Comparison of ENCODE assay signal across 8 mouse cellular contexts in the genomic region with DNA sequence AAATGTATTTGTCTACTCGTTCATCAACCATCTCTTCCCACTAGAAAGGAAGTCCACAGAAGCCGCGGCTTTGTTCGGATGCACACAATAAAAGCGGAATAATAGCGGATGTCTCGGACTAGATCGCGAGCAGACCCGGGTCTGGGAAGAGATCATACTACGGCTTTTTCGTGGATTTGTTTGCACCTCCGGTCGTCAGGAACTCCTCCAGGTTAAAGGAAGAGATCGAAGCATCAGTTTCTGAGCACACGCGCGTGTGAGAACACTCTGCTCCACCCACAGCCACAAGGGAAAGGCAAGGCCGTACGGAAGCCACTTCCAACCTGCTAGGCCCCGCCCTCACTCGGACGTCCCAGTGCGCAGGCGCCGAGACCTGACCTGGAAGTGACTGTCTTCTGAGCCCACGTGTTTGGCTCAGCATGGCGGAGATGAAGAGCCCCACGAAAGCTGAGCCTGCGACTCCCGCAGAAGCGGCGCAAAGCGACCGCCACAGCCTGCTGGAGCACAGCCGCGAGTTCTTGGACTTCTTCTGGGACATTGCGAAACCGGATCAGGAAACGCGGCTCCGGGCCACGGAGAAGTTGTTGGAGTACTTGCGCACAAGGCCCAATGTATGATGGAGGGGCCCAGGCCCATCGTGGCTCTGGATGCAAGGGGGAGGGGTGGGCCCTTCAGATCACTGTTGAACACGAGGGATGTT. TPM values are rescaled to one million over a fixed set of nuclear protein-coding genes. Genes with fewer than 3 reads are reported as not detected.
DNase-seq lines count a peak whose midpoint lies in the region; ATAC-seq and TF ChIP-seq lines count a peak whose summit lies in the region.

A gene (plus strand): TSS at position 391 of the 700 bp plus-strand sequence.

- H3K27ac ChIP-seq in CH12.LX (ENCODE audit: insufficient read depth, low read depth): peak within 1 kb of the TSS; percentile 8; the same call in 1 of the 2 replicates
- H3K27ac ChIP-seq in forebrain, embryonic 12.5 days: peak within 1 kb of the TSS; percentile 93
- H3K27ac ChIP-seq in heart, postnatal 0 days (ENCODE audit: low read depth): peak within 1 kb of the TSS; percentile 89
- H3K27ac ChIP-seq in liver, embryonic 16.5 days (ENCODE audit: low read length): peak within 1 kb of the TSS; percentile 69
- H3K27ac ChIP-seq in neural tube, embryonic 13.5 days (replicated peaks): peak within 1 kb of the TSS; percentile 95
- H3K27ac ChIP-seq in testis, adult 2 months (ENCODE audit: control insufficient read depth, insufficient read depth, low read depth, low read length): peak within 1 kb of the TSS; percentile 85

- H3K36me3 ChIP-seq in CH12.LX (replicated peaks in 1 of 2; ENCODE audit: control insufficient read depth in 1 of 2, insufficient read depth in 1 of 2, low read length in 1 of 2): peaks cover 39 to 42% of the 10 kb centered on the region in 2 experiments
- peaks cover 39% of the 10 kb centered on the region for H3K36me3 ChIP-seq in forebrain, embryonic 12.5 days (replicated peaks)
- H3K36me3 ChIP-seq in heart, postnatal 0 days (replicated peaks; ENCODE audit: control insufficient read depth, insufficient read depth, low read length): peaks cover 39% of the 10 kb centered on the region
- peaks cover 31% of the 10 kb centered on the region for H3K36me3 ChIP-seq in liver, embryonic 16.5 days (ENCODE audit: control insufficient read depth, insufficient read depth)
- H3K36me3 ChIP-seq in neural tube, embryonic 13.5 days: peaks cover 38% of the 10 kb centered on the region
- H3K36me3 ChIP-seq in testis, adult 2 months (ENCODE audit: control insufficient read depth, insufficient read depth, low read length): no peaks in the 10 kb centered on the region

- H3K4me3 ChIP-seq in CH12.LX (replicated peaks in 1 of 3; ENCODE audit: low read depth in 2 of 3, low read length in 2 of 3, poor library complexity in 1 of 3): peak within 1 kb of the TSS; percentile 75 to 91 (median 91)
- peak within 1 kb of the TSS; percentile 83 for H3K4me3 ChIP-seq in forebrain, embryonic 12.5 days (replicated peaks)
- peak within 1 kb of the TSS; percentile 74 for H3K4me3 ChIP-seq in heart, postnatal 0 days (ENCODE audit: low read depth, low read length)
- peak within 1 kb of the TSS; percentile 78 for H3K4me3 ChIP-seq in liver, embryonic 16.5 days (ENCODE audit: low read depth, low read length)
- H3K4me3 ChIP-seq in neural tube, embryonic 13.5 days: peak within 1 kb of the TSS; percentile 83
- peak within 1 kb of the TSS; percentile 90 for H3K4me3 ChIP-seq in testis, adult 2 months (ENCODE audit: control insufficient read depth, low read depth, low read length)

- peaks cover 34 to 45% of the 10 kb centered on the region in 2 experiments for H3K4me1 ChIP-seq in CH12.LX (ENCODE audit: control insufficient read depth in 1 of 2, insufficient read depth in 2 of 2)
- peaks cover 12% of the 10 kb centered on the region for H3K4me1 ChIP-seq in forebrain, embryonic 12.5 days
- peaks cover 10% of the 10 kb centered on the region; the same call in 1 of the 2 replicates for H3K4me1 ChIP-seq in heart, postnatal 0 days (ENCODE audit: control insufficient read depth, insufficient read depth)
- peaks cover 12% of the 10 kb centered on the region for H3K4me1 ChIP-seq in liver, embryonic 16.5 days (ENCODE audit: control insufficient read depth, low read depth, low read length)
- H3K4me1 ChIP-seq in neural tube, embryonic 13.5 days (replicated peaks): peaks cover 15% of the 10 kb centered on the region
- peaks cover 3% of the 10 kb centered on the region for H3K4me1 ChIP-seq in testis, adult 2 months (ENCODE audit: control insufficient read depth, insufficient read depth, low read length)

- no peaks in the 10 kb centered on the region for H3K27me3 ChIP-seq in CH12.LX (replicated peaks)
- H3K27me3 ChIP-seq in forebrain, embryonic 12.5 days: no peaks in the 10 kb centered on the region
- no peaks in the 10 kb centered on the region for H3K27me3 ChIP-seq in heart, postnatal 0 days (ENCODE audit: control insufficient read depth, insufficient read depth, low read length)
- no peaks in the 10 kb centered on the region for H3K27me3 ChIP-seq in liver, embryonic 16.5 days (ENCODE audit: control insufficient read depth, insufficient read depth, low read depth, low read length)
- no peaks in the 10 kb centered on the region for H3K27me3 ChIP-seq in neural tube, embryonic 13.5 days
- no peaks in the 10 kb centered on the region for H3K27me3 ChIP-seq in testis, adult 2 months (ENCODE audit: control insufficient read depth, insufficient read depth, low read length)

- DNase-seq in CH12.LX (ENCODE audit: extremely low read depth): peak; percentile 98
- DNase-seq in c-Kit-positive CD71-positive TER-119-negative erythroid progenitor cells, embryonic 14.5 days (ENCODE audit: low read depth): peak; percentile 97
- DNase-seq in heart, postnatal 0 days (ENCODE audit: low spot score): peak; percentile 95
- DNase-seq in kidney, postnatal 4 days: peak; percentile 99

- no peaks in the 10 kb centered on the region for H3K9me3 ChIP-seq in CH12.LX (replicated peaks; ENCODE audit: low read length)
- H3K9me3 ChIP-seq in forebrain, embryonic 12.5 days: no peaks in the 10 kb centered on the region
- H3K9me3 ChIP-seq in heart, postnatal 0 days (replicated peaks; ENCODE audit: control insufficient read depth, low read length): no peaks in the 10 kb centered on the region
- H3K9me3 ChIP-seq in liver, embryonic 16.5 days (replicated peaks; ENCODE audit: control insufficient read depth, low read length): no peaks in the 10 kb centered on the region
- no peaks in the 10 kb centered on the region for H3K9me3 ChIP-seq in neural tube, embryonic 13.5 days

- no peak for TF ChIP-seq RAD21 in CH12.LX (IDR thresholded peaks at IDR 0.05; ENCODE audit: low read depth, low read length)

- peak; percentile 95 for ATAC-seq in forebrain, embryonic 12.5 days (ENCODE audit: low FRiP score)
- peak; percentile 96 for ATAC-seq in heart, postnatal 0 days (ENCODE audit: insufficient read depth, low read depth)
- ATAC-seq in liver, embryonic 16.5 days (ENCODE audit: low read depth): peak; percentile 93
- peak; percentile 94 for ATAC-seq in neural tube, embryonic 13.5 days (ENCODE audit: low read depth)

- under 1% methylated on average over 46 of the region's 46 CpGs for WGBS in forebrain, embryonic 12.5 days
- WGBS in heart, postnatal 0 days: under 1% methylated on average over 46 of the region's 46 CpGs
- under 1% methylated on average over 46 of the region's 46 CpGs for WGBS in liver, embryonic 16.5 days (ENCODE audit: insufficient replicate concordance)
- WGBS in neural tube, embryonic 13.5 days: under 1% methylated on average over 46 of the region's 46 CpGs

- no peak for TF ChIP-seq CTCF in CH12.LX (conservative IDR thresholded peaks at IDR 0.05 in 1 of 2, IDR thresholded peaks at IDR 0.05 in 1 of 2; ENCODE audit: low read depth in 2 of 2, low read length in 2 of 2)
- TF ChIP-seq CTCF in heart, postnatal 0 days (IDR thresholded peaks at IDR 0.05; ENCODE audit: low read depth): no peak
- no peak for TF ChIP-seq CTCF in testis, adult 2 months (IDR thresholded peaks at IDR 0.05; ENCODE audit: control insufficient read depth, insufficient read depth, insufficient replicate concordance, low read depth, low read length)

- peak within 1 kb of the TSS; percentile 89 for H3K4me2 ChIP-seq in CH12.LX (ENCODE audit: insufficient read depth, low read depth, poor library complexity, severe bottlenecking)
- H3K4me2 ChIP-seq in forebrain, embryonic 12.5 days: peak within 1 kb of the TSS; percentile 92
- peak within 1 kb of the TSS; percentile 95 for H3K4me2 ChIP-seq in heart, postnatal 0 days (ENCODE audit: low read depth, low read length)
- peak within 1 kb of the TSS; percentile 73 for H3K4me2 ChIP-seq in liver, embryonic 16.5 days (ENCODE audit: low read depth, low read length)
- peak within 1 kb of the TSS; percentile 93 for H3K4me2 ChIP-seq in neural tube, embryonic 13.5 days

- peaks cover 40% of the 10 kb centered on the region for H3K79me2 ChIP-seq in CH12.LX (replicated peaks; ENCODE audit: control insufficient read depth, extremely low read depth, insufficient read depth, poor library complexity, severe bottlenecking)

- TF ChIP-seq POLR2A in CH12.LX (IDR thresholded peaks at IDR 0.05; ENCODE audit: low read depth, low read length): peak; percentile 98
- TF ChIP-seq POLR2A in testis, adult 2 months (IDR thresholded peaks at IDR 0.05; ENCODE audit: control insufficient read depth, low read depth, low read length): peak; percentile 96

- H3K9ac ChIP-seq in CH12.LX (ENCODE audit: insufficient read depth, low read depth): peak within 1 kb of the TSS; percentile 88
- peak within 1 kb of the TSS; percentile 80 for H3K9ac ChIP-seq in forebrain, embryonic 12.5 days
- H3K9ac ChIP-seq in heart, postnatal 0 days (replicated peaks; ENCODE audit: low read depth, low read length): peak within 1 kb of the TSS; percentile 72
- H3K9ac ChIP-seq in liver, embryonic 16.5 days (ENCODE audit: low read depth, low read length): peak within 1 kb of the TSS; percentile 70
- peak within 1 kb of the TSS; percentile 89 for H3K9ac ChIP-seq in neural tube, embryonic 13.5 days

- dilution Hi-C loops in CH12.LX (cut with MboI; ENCODE audit: extremely low pct_ligation_motif_present, extremely low pct_unique_long_range_greater_than_20kb, low sequenced_read_pairs): no loop called here

- in situ Hi-C loops in CH12.LX (cut with MboI; ENCODE audit: low pct_ligation_motif_present, low pct_unique_long_range_greater_than_20kb, low sequenced_read_pairs): loop anchor here (5.0 to 25.0 kb wide), 2 partner anchors 121 to 571 kb away; a partner anchor contains a TSS

- TF ChIP-seq EP300 in CH12.LX (IDR thresholded peaks at IDR 0.05; ENCODE audit: low read length): no peak
- no peak for TF ChIP-seq EP300 in heart, postnatal 0 days (IDR thresholded peaks at IDR 0.05; ENCODE audit: low read depth)

TF ChIP-seq in CH12.LX, 34 proteins besides CTCF, POLR2A, EP300 and RAD21 (continues in another document):
- TF ChIP-seq MAFK (IDR thresholded peaks at IDR 0.05; ENCODE audit: insufficient replicate concordance, low read length) (no peak), NELFE (IDR thresholded peaks at IDR 0.05; ENCODE audit: low read depth, low read length) (peak; percentile 97), SIN3A (IDR thresholded peaks at IDR 0.05; ENCODE audit: low read length) (peak; percentile 98), ZKSCAN1 (IDR thresholded peaks at IDR 0.05; ENCODE audit: borderline replicate concordance, low read depth, low read length) (no peak; the same call in 1 of the 2 replicates)

RNA-seq across cellular contexts. Expression of the gene that starts here (rescaled TPM):
- total RNA-seq in CH12.LX (2012; rRNA removed) (245 and 334 TPM in 2 replicates), CH12.LX (2014; rRNA removed) (115 and 174 TPM in 2 replicates)
- 729 and 816 TPM in 2 replicates for polyA plus RNA-seq in CH12.LX (2012; ENCODE audit: insufficient read length, low read depth)
- polyA plus RNA-seq in forebrain, embryonic 12.5 days (2016; fragmentation: Nextera tagmentation; extraction: Ambion mirVana): 158 and 160 TPM in 2 replicates
- 20.5 and 20.9 TPM in 2 replicates for total RNA-seq in heart, postnatal 0 days (2014; rRNA removed; ENCODE audit: low replicate concordance)
- 41.3 and 42.1 TPM in 2 replicates for polyA plus RNA-seq in heart, postnatal 0 days (2015; fragmentation: Nextera tagmentation; extraction: Ambion mirVana)
- 62.3 and 68.2 TPM in 2 replicates for polyA plus RNA-seq in liver, embryonic 16.5 days (2015; fragmentation: Nextera tagmentation; extraction: Ambion mirVana)
- 69.6 and 80.7 TPM in 2 replicates for polyA plus RNA-seq in neural tube, embryonic 13.5 days (2015; fragmentation: Nextera tagmentation; extraction: Ambion mirVana)
- polyA plus RNA-seq in testis, adult 2 months (2012; rRNA removed): 13.6 and 14.0 TPM in 2 replicates

Comparison
In these comparisons a context has a peak if more than half of its experiments do, and no peak if none do; other contexts are left out.
1. Peak in every context shown above with its lines: DNase-seq, ATAC-seq, H3K4me3 ChIP-seq and H3K27ac ChIP-seq.
2. H3K27ac ChIP-seq: peak in every context shown above with its lines; median percentile 95 in neural tube, embryonic 13.5 days; 93 in forebrain, embryonic 12.5 days; 89 in heart, postnatal 0 days; 85 in testis, adult 2 months; 69 in liver, embryonic 16.5 days; 8 in CH12.LX.